Mouse (Mus musculus) heart, postnatal 0 days (tissue): ENCODE measurements around the gene Bmpr2.

Experiments used
- CTCF ChIP-seq: IDR thresholded peaks from 2 replicates; pipeline ENCODE4 v1.5.1; 2016; ENCODE audit warnings: antibody characterized with exemption, control low read depth, low read depth
- EP300 ChIP-seq: IDR thresholded peaks from 2 replicates; pipeline ENCODE4 v1.6.1; 2016; ENCODE audit warnings: antibody characterized with exemption, low read depth

GRCm38 (mm10) chr1:59755298-59755697 lies 7.9 kb upstream of the Bmpr2 start:
- no peak for TF ChIP-seq EP300
- TF ChIP-seq CTCF, result no peak
